Mouse (Mus musculus) erythroblast, adult 5-6 weeks (primary cell): ENCODE data around the gene Clcn7. TPM values are rescaled to one million over a fixed set of nuclear protein-coding genes. Genes with fewer than 3 reads are reported as not detected.

Source experiments
- ATAC-seq: replicated peaks from 2 replicates; pipeline ENCODE4 v1.8.0; 2016; ENCODE audit warnings: moderate number of reproducible peaks, mild to moderate bottlenecking, moderate TSS enrichment, inconsistent platforms; ENCODE audit not compliant: poor library complexity, low FRiP score, severe bottlenecking
- total RNA-seq, 2 experiments: library from RNA; stranded (forward) in 1 of 2; stranded (reverse) in 1 of 2; fragments of 150-400 nt in 1 of 2; fragments of 200-764, 138-1000 nt in 1 of 2; gene quantifications; 2 replicates each; pipeline versions ENCODE4 v1.2.3 to v1.2.4; 2015 to 2017; ENCODE audit warnings: low replicate concordance in 2 of 2

The Clcn7 gene
- total RNA-seq, 2 experiments from 2014 or later, result 3.7 to 6.0 TPM

GRCm38 (mm10) chr17:25125442-25126060 lies 7.6 kb upstream of the Clcn7 start:
- ATAC-seq, result 0 out of 2 replicates have a peak, but pooled peaks have one; percentile 30

GRCm38 (mm10) chr17:25127079-25127478 lies 6.1 kb upstream of the Clcn7 start:
- ATAC-seq, result peak; percentile 85

GRCm38 (mm10) chr17:25127681-25128080 lies 5.5 kb upstream of the Clcn7 start:
- ATAC-seq, result peak; percentile 42

GRCm38 (mm10) chr17:25130060-25130459 lies 3.1 kb upstream of the Clcn7 start:
- no peak for ATAC-seq

GRCm38 (mm10) chr17:25135622-25136021 lies 2.4 kb downstream of the Clcn7 start:
- no peak for ATAC-seq

GRCm38 (mm10) chr17:25138803-25139202 lies 5.6 kb downstream of the Clcn7 start:
- no peak for ATAC-seq

GRCm38 (mm10) chr17:25139960-25140359 lies 6.8 kb downstream of the Clcn7 start:
- ATAC-seq, result peak; percentile 60; the same call in 1 of the 2 replicates

- ATAC-seq, result no peak
Measured at GRCm38 (mm10) chr17:25162161-25162560, 29.0 kb downstream of the Clcn7 start, which contains the start of gene Ccdc154. Gene Ccdc154 (plus strand): TSS chr17:25162461.

GRCm38 (mm10) chr17:25163387-25163786 lies 30.2 kb downstream of the Clcn7 start:
- no peak for ATAC-seq

GRCm38 (mm10) chr17:25164770-25165169 lies 31.6 kb downstream of the Clcn7 start:
- ATAC-seq, result no peak

- no peak for ATAC-seq
Measured at GRCm38 (mm10) chr17:25165970-25166671, 32.9 kb downstream of the Clcn7 start.

- no peak for ATAC-seq
Measured at GRCm38 (mm10) chr17:25169706-25170105, 36.5 kb downstream of the Clcn7 start.

GRCm38 (mm10) chr17:25172558-25172957 lies 39.4 kb downstream of the Clcn7 start:
- ATAC-seq, result no peak

GRCm38 (mm10) chr17:25175411-25175810 lies 42.2 kb downstream of the Clcn7 start, which contains the start of gene Gm38655:
Gene Gm38655 (minus strand): TSS chr17:25175471.
- ATAC-seq, result no peak

GRCm38 (mm10) chr17:25183232-25183631 lies 50.0 kb downstream of the Clcn7 start:
- ATAC-seq, result no peak

- ATAC-seq, result peak; percentile 90
Measured at GRCm38 (mm10) chr17:25184129-25184691, 51.0 kb downstream of the Clcn7 start, which contains the start of gene BC003965. Gene BC003965 (plus strand): TSS chr17:25184554.

- ATAC-seq, result peak; percentile 3; the same call in 1 of the 2 replicates
Measured at GRCm38 (mm10) chr17:25184961-25185360, 51.8 kb downstream of the Clcn7 start.

GRCm38 (mm10) chr17:25187784-25188149 lies 54.6 kb downstream of the Clcn7 start:
- ATAC-seq, result no peak

GRCm38 (mm10) chr17:25188150-25189031 lies 55.2 kb downstream of the Clcn7 start, which contains the start of gene Unkl:
Gene Unkl (plus strand): TSS chr17:25188397.
- ATAC-seq, result no peak

GRCm38 (mm10) chr17:25189091-25189490 lies 55.9 kb downstream of the Clcn7 start:
- no peak for ATAC-seq
